Mouse (Mus musculus): ENCODE results near the gene Usp3.

DNA sequence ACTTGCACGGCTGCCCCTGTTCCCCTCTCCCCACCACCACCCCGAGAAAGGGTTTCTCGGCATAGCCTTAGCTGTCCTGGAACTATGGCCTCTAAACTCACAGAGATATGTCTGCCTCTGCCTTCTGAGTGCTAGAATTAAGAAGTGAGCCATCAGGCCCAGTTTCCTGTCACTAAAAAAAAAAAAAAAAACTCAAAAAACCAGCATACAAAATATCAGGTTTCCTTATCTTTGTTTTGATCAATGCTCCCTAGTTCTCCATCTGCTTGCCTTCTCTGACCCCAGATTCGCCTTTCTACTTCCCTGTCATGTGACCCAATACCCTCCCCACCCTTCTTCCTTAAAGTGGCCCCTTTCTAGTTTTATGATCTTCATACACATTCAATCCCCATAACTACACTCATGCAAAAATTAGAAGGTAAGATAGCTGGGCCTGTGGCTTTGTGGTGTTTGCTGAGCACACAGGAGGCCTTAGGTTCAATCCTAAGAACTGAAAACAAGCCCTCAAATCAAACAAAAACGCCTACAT is 15.9 kb upstream of the Usp3 start:
- TF ChIP-seq POLR2AphosphoS2 (IDR thresholded peaks at IDR 0.05; ENCODE audit: insufficient read length, low read depth) (no peak), E2F4 (IDR thresholded peaks at IDR 0.05; ENCODE audit: insufficient read depth) (no peak), POLR2A (IDR thresholded peaks at IDR 0.05; ENCODE audit: insufficient read length, low read depth) (no peak), USF1 (IDR thresholded peaks at IDR 0.05; ENCODE audit: low read depth) (no peak), CEBPB (IDR thresholded peaks at IDR 0.05; ENCODE audit: insufficient read depth, poor library complexity, severe bottlenecking) (no peak), TCF3 (IDR thresholded peaks at IDR 0.05; ENCODE audit: insufficient read length, low read depth) (no peak), TCF12 (IDR thresholded peaks at IDR 0.05; ENCODE audit: insufficient read depth, poor library complexity, severe bottlenecking) (no peak), MAX (IDR thresholded peaks at IDR 0.05; ENCODE audit: low read depth) (no peak), MYOG (IDR thresholded peaks at IDR 0.05; ENCODE audit: control insufficient read depth in 1 of 3, insufficient read depth in 1 of 3, insufficient read length in 2 of 3, low read depth in 2 of 3) (no peak), MYOD1 (IDR thresholded peaks at IDR 0.05; ENCODE audit: control insufficient read depth in 1 of 3, insufficient read length in 2 of 3, low read depth in 2 of 3) (no peak), REST (IDR thresholded peaks at IDR 0.05; ENCODE audit: insufficient read depth, insufficient read length) (no peak)

Data from myocyte (in vitro differentiated cells).